Mouse (Mus musculus): ENCODE measurements around the gene Gm17509. TPM values are rescaled to one million over a fixed set of nuclear protein-coding genes. Genes with fewer than 3 reads are reported as not detected.

Gm17509 gene
- not detected in 2 replicates for polyA plus RNA-seq (2015; fragmentation: Nextera tagmentation; extraction: Ambion mirVana)

DNA sequence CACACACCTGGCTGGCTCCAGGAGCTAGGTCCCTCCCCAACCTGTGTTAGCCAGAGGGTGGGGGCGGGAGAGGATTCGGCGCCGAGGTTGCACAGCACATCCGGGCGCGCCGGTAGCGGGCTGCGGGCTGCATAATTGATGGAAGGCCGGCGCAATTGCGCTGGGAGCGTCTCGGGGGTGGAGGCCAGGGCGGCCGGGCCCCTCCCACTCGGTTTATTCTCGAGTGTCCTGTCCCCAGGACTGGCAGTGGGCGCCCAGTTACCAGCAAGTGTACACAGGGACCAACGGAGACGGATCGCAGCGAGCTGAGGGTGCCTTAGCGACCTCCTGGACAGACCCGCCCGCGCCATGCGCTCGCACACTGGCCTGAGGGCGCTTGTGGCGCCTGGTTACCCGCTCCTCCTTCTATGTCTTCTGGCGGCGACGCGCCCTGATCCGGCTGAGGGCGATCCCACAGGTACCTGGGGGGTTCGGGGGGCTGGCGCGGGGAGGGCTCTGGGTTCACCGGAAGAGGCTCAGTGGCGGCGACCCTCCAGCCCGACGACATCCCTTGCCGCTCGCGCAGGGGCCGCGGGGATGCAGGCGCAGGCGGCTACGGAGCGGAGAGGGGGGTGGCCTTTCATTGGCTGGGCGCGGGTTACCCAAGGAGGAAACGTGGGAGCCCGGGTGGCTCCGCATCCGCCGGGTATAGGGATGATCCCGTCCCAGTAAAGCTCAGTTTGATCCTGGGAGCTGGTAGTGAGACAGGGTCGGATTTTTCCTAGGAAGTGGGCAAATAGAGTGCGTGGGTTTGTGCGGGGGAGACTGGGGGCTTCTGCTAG is at the start of gene Gm17509:
TSS of gene Gm17509 (minus strand) at position 575 of the 821 bp plus-strand sequence.
- DNase-seq (no peak), ATAC-seq (ENCODE audit: low read depth) (peak; percentile 68)
- H3K36me3 ChIP-seq = no peaks in the 10 kb centered on the region
- peak within 1 kb of the TSS; percentile 39; the same call in 1 of the 2 replicates for H3K27ac ChIP-seq
- H3K4me3 ChIP-seq (replicated peaks) = peak within 1 kb of the TSS; percentile 59
- H3K4me2 ChIP-seq = peak within 1 kb of the TSS; percentile 64
- H3K9ac ChIP-seq = peak within 1 kb of the TSS; percentile 40
- no peaks in the 10 kb centered on the region for H3K9me3 ChIP-seq (replicated peaks)
- H3K27me3 ChIP-seq = peaks cover 42% of the 10 kb centered on the region
- 1% methylated on average over 67 of the region's 67 CpGs for WGBS (ENCODE audit: insufficient replicate concordance)
- peaks cover 13% of the 10 kb centered on the region for H3K4me1 ChIP-seq (replicated peaks)

- H3K4me2 ChIP-seq = no peak overlapping the region
Observed at GRCm38 (mm10) chr13:117267963-117268362, 47.1 kb upstream of the Gm17509 start.

DNA sequence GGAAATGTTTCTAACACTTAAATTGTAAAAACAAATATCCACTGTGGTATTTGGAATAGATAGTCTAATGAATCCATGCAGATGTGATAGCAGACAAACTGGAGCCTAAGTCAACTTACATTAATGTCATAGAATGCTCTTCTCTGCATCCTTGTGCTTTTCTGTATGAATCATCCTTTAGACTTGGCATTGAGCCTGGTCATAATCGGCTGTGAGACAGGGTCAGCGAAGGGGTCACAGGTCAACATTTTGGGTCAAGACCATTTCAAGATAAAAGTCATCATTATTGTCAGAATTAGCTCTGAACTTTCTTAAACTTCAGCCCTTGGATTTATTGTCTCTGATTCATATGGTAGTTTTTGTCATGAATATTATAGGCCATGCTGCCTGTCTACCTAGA is 45.3 kb upstream of the Gm17509 start:
- Histone ChIP-seq H3K27ac (no peak overlapping the region), H3K9ac (no peak overlapping the region), H3K36me3 (no peaks in the 10 kb centered on the region), H3K4me3 (replicated peaks) (no peak overlapping the region), H3K4me1 (replicated peaks) (no peaks in the 10 kb centered on the region), H3K4me2 (no peak overlapping the region), H3K9me3 (replicated peaks) (no peaks in the 10 kb centered on the region), H3K27me3 (no peaks in the 10 kb centered on the region)
- DNase-seq = no peak
- ATAC-seq (ENCODE audit: low read depth) = no peak
- 64% methylated on average over 2 of the region's 2 CpGs for WGBS (ENCODE audit: insufficient replicate concordance)

More at GRCm38 (mm10) chr13:117267963-117268362, 47.1 kb upstream of the Gm17509 start:
- no peak overlapping the region for H3K4me3 ChIP-seq (replicated peaks)
- H3K9ac ChIP-seq = no peak overlapping the region
- no peak for DNase-seq
- no peaks in the 10 kb centered on the region for H3K4me1 ChIP-seq (replicated peaks)
- WGBS (ENCODE audit: insufficient replicate concordance) = 77% methylated on average over 14 of the region's 14 CpGs
- no peaks in the 10 kb centered on the region for H3K36me3 ChIP-seq
- H3K27me3 ChIP-seq = no peaks in the 10 kb centered on the region
- no peak for ATAC-seq (ENCODE audit: low read depth)
- H3K27ac ChIP-seq = no peak overlapping the region
- H3K9me3 ChIP-seq (replicated peaks) = no peaks in the 10 kb centered on the region

DNA sequence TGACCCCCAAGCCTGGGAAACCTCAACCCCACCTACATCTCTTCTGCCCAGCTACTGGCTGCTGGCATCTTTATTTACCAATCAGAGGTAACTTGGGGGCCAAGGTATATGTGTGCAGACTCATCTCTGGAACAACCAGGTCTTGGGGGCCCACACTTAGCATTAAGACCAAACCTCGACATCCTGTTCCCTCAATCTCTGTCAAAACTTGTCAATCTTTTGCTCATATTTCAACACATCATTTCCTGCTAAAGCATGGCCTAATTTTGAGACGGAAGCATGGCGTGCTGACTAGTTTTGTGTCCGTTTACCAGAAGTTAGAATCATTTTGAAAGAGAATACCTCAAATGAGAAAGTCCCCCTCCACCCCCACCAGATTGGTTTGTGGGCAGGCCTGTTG is 39.8 kb upstream of the Gm17509 start:
- Histone ChIP-seq H3K27me3 (no peaks in the 10 kb centered on the region), H3K27ac (no peak overlapping the region), H3K36me3 (no peaks in the 10 kb centered on the region), H3K4me1 (replicated peaks) (no peaks in the 10 kb centered on the region), H3K9ac (no peak overlapping the region), H3K9me3 (replicated peaks) (no peaks in the 10 kb centered on the region), H3K4me2 (no peak overlapping the region), H3K4me3 (replicated peaks) (no peak overlapping the region)
- DNase-seq (no peak), ATAC-seq (ENCODE audit: low read depth) (no peak)
- WGBS (ENCODE audit: insufficient replicate concordance) = 42% methylated on average over 4 of the region's 4 CpGs

DNA sequence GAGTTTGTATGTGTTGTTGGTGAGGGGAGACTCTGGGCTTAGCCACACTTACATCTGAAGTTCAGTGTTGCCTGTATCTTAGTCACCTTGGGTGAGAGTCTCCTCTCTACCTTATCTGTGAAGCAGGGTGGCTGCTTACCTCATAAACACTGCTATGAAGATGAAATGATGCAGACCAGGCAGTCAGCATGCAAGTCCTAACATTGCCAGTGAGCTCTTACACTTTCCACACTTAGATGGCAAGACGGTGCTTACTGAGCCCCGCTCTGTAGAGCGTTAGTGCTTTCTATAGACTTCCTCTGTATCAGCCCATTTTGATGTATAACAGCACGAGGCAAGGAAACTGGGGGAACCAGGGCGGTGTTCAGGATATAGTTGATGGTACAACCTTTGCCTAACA is 21.7 kb upstream of the Gm17509 start:
- Histone ChIP-seq H3K9me3 (replicated peaks) (no peaks in the 10 kb centered on the region), H3K9ac (no peak overlapping the region), H3K27me3 (no peaks in the 10 kb centered on the region), H3K36me3 (no peaks in the 10 kb centered on the region), H3K4me2 (no peak overlapping the region), H3K4me1 (replicated peaks) (no peaks in the 10 kb centered on the region), H3K4me3 (replicated peaks) (no peak overlapping the region), H3K27ac (no peak overlapping the region)
- WGBS (ENCODE audit: insufficient replicate concordance) = 58% methylated on average over 5 of the region's 5 CpGs
- ATAC-seq (ENCODE audit: low read depth) (no peak), DNase-seq (no peak)

DNA sequence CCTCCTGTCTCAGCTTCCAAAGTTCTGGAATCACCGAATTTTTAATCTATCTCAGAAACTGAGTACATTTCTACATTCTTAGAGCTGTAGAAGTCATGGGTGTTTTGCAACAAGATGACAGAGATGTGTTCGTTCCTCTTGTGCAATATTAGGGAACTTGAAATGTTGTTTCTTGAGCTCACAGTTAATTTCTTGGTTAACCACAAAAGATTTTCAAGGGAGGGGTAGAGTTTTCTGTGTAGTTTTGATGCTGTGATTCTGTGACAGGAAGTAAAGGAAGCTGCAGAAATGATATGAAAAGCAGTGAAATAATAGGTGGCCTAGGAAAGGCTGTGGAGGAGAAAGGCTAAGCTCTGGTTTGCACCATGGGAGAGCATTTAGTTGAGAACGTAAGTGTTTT is 21.2 kb upstream of the Gm17509 start:
- ATAC-seq (ENCODE audit: low read depth) = no peak
- 36% methylated on average over 3 of the region's 3 CpGs for WGBS (ENCODE audit: insufficient replicate concordance)

GRCm38 (mm10) chr13:117237111-117237510 is 16.2 kb upstream of the Gm17509 start:
- Histone ChIP-seq H3K4me3 (replicated peaks) (no peak overlapping the region), H3K27me3 (no peaks in the 10 kb centered on the region), H3K36me3 (no peaks in the 10 kb centered on the region), H3K9ac (no peak overlapping the region), H3K4me2 (no peak overlapping the region), H3K9me3 (replicated peaks) (no peaks in the 10 kb centered on the region), H3K27ac (no peak overlapping the region), H3K4me1 (replicated peaks) (peaks cover 6% of the 10 kb centered on the region; the same call in 1 of the 2 replicates)
- DNase-seq (no peak), ATAC-seq (ENCODE audit: low read depth) (no peak)
- 48% methylated on average over 4 of the region's 4 CpGs for WGBS (ENCODE audit: insufficient replicate concordance)

More for the DNA sequence above, 21.2 kb upstream of the Gm17509 start:
- no peak for DNase-seq
- Histone ChIP-seq H3K27me3 (no peaks in the 10 kb centered on the region), H3K4me3 (replicated peaks) (no peak overlapping the region), H3K36me3 (no peaks in the 10 kb centered on the region), H3K9me3 (replicated peaks) (no peaks in the 10 kb centered on the region), H3K9ac (no peak overlapping the region), H3K27ac (no peak overlapping the region), H3K4me1 (replicated peaks) (no peaks in the 10 kb centered on the region), H3K4me2 (no peak overlapping the region)

DNA sequence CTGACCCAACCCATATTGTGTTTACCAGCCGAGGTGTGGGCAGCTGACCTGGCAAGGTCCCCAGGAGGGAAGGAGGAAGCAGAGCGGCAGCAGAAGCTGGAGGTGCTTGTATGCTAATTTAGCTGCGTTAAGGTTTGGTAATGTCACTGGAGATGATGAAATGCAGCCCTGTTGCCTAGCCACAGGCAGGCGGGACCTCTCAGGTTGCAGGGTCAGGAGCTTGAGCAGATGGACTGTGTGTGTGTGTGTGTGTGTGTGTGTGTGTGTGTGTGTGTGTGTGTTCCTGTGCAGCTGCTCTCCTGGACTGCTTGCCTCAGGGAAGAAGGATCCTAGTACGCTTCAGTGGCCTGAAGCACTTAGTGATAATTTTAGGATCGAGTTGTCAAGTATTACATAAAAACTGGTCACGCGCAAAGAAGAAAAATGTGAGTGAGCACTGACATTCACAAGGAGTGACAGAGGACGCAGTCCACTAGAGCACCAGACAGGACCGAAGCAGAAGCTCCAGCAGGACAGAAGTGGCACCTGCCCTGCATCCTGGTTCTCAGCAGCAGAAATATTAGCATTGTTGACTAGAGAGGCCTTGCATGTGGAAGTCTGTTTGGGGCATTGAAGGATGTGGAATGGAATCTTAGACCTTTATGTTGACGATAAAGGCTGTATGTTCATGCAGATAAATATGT is 14.8 kb upstream of the Gm17509 start:
- Histone ChIP-seq H3K4me1 (replicated peaks) (peaks cover 6% of the 10 kb centered on the region; the same call in 1 of the 2 replicates), H3K9ac (no peak overlapping the region), H3K4me3 (replicated peaks) (no peak overlapping the region), H3K9me3 (replicated peaks) (no peaks in the 10 kb centered on the region), H3K27ac (no peak overlapping the region), H3K27me3 (no peaks in the 10 kb centered on the region), H3K4me2 (no peak overlapping the region), H3K36me3 (no peaks in the 10 kb centered on the region)
- ATAC-seq (ENCODE audit: low read depth) (peak; percentile 66), DNase-seq (no peak)
- WGBS (ENCODE audit: insufficient replicate concordance) = 59% methylated on average over 11 of the region's 11 CpGs

- ATAC-seq (ENCODE audit: low read depth) (no peak), DNase-seq (no peak)
- no peak overlapping the region for H3K27ac ChIP-seq
- H3K4me2 ChIP-seq = no peak overlapping the region
- no peak overlapping the region for H3K4me3 ChIP-seq (replicated peaks)
- H3K36me3 ChIP-seq = no peaks in the 10 kb centered on the region
- 75% methylated on average over 7 of the region's 7 CpGs for WGBS (ENCODE audit: insufficient replicate concordance)
- no peaks in the 10 kb centered on the region for H3K27me3 ChIP-seq
- no peak overlapping the region for H3K9ac ChIP-seq
- no peaks in the 10 kb centered on the region for H3K9me3 ChIP-seq (replicated peaks)
- H3K4me1 ChIP-seq (replicated peaks) = peaks cover 6% of the 10 kb centered on the region; the same call in 1 of the 2 replicates
Observed at GRCm38 (mm10) chr13:117234486-117234885, 13.6 kb upstream of the Gm17509 start.

DNA sequence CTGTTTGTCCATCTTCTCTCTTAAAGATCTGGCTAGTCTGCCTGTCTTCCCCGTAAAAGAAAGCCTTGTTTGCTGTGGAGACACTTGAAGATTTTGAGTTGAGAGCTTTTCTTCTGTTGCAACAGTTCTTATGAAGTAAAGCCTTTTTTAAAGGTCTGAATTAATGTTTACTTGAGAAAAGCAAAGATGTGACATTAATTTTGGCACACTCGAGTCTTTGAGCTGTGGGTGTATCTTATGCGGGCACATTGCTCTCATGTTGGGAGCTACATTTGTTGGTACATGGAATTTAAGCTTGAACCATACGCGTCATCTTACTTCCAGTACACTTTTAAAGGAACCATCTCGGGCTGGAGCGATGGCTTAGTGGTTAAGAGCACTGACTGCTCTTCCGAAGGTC is 12.9 kb upstream of the Gm17509 start:
- ATAC-seq (ENCODE audit: low read depth) (no peak), DNase-seq (no peak)
- WGBS (ENCODE audit: insufficient replicate concordance) = 75% methylated on average over 8 of the region's 8 CpGs
- Histone ChIP-seq H3K9ac (no peak overlapping the region), H3K4me3 (replicated peaks) (no peak overlapping the region), H3K4me1 (replicated peaks) (peaks cover 6% of the 10 kb centered on the region; the same call in 1 of the 2 replicates), H3K27me3 (no peaks in the 10 kb centered on the region), H3K4me2 (no peak overlapping the region), H3K27ac (no peak overlapping the region), H3K9me3 (replicated peaks) (no peaks in the 10 kb centered on the region), H3K36me3 (no peaks in the 10 kb centered on the region)

- no peak overlapping the region for H3K27ac ChIP-seq
- no peak overlapping the region for H3K4me2 ChIP-seq
- 0 out of 2 replicates have a peak, but pooled peaks cover 2% of the 10 kb centered on the region for H3K4me1 ChIP-seq (replicated peaks)
- no peaks in the 10 kb centered on the region for H3K36me3 ChIP-seq
- H3K9ac ChIP-seq = no peak overlapping the region
- DNase-seq (no peak), ATAC-seq (ENCODE audit: low read depth) (no peak)
- no peaks in the 10 kb centered on the region for H3K27me3 ChIP-seq
- no peaks in the 10 kb centered on the region for H3K9me3 ChIP-seq (replicated peaks)
- no peak overlapping the region for H3K4me3 ChIP-seq (replicated peaks)
- WGBS (ENCODE audit: insufficient replicate concordance) = 64% methylated on average over 6 of the region's 6 CpGs
Observed at GRCm38 (mm10) chr13:117230371-117231110, 9.7 kb upstream of the Gm17509 start.

Measured in liver, embryonic 13.5 days (tissue).